Mouse (Mus musculus): Measurements from ENCODE around the gene Mpv17l. TPM values are rescaled to one million over a fixed set of nuclear protein-coding genes. Genes with fewer than 3 reads are reported as not detected.

Gene Mpv17l
- total RNA-seq, 1 experiment = 8.4 TPM

DNA sequence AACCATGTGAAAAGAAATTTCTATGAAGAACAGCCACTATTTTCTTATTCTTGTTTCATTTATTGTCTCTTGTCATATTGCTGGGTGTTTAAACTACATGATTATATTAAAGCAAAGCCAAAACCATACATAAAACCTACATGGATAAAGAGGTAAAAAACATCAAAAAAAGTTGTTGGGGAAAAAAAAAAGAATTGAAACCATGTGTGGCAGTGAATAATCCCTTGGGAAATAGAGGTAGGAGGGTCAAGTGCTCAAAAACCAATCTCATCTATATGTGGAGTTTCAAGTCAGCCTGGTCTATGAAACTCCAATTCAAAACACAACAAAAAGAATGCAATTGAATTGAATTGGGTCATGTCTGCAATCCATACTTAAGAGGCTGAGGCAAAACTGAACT, 10.1 kb upstream of the Mpv17l start:
- no peak overlapping the region for H3K27ac ChIP-seq (ENCODE audit: insufficient read depth, low read depth, low read length, poor library complexity, severe bottlenecking)
- H3K4me3 ChIP-seq (ENCODE audit: insufficient read depth in 1 of 2, low read depth in 1 of 2, low read length in 2 of 2, poor library complexity in 1 of 2, severe bottlenecking in 1 of 2) = no peak overlapping the region
- no peaks in the 10 kb centered on the region for H3K36me3 ChIP-seq (ENCODE audit: control insufficient read depth, insufficient read depth, low read length, poor library complexity, severe bottlenecking)
- H3K9me3 ChIP-seq (ENCODE audit: control insufficient read depth, insufficient read depth, low read depth, low read length) = no peaks in the 10 kb centered on the region
- no peak for TF ChIP-seq CHD2 (IDR thresholded peaks at IDR 0.05; ENCODE audit: low read depth, low read length)
- TF ChIP-seq MAFK (IDR thresholded peaks at IDR 0.05; ENCODE audit: insufficient read depth, low read depth, low read length) = no peak
- no peak overlapping the region for H3K9ac ChIP-seq (ENCODE audit: insufficient read depth, low read depth, low read length, poor library complexity, severe bottlenecking)
- DNase-seq (ENCODE audit: low read depth, low spot score) = no peak
- no peaks in the 10 kb centered on the region for H3K4me1 ChIP-seq (ENCODE audit: control insufficient read depth in 2 of 2, insufficient read depth in 2 of 2, low read length in 2 of 2, poor library complexity in 1 of 2)
- in situ Hi-C loops (cut with MboI; ENCODE audit: low sequenced_read_pairs in 2 of 2, unreplicated experiment in 2 of 2) = no loop called here

DNA sequence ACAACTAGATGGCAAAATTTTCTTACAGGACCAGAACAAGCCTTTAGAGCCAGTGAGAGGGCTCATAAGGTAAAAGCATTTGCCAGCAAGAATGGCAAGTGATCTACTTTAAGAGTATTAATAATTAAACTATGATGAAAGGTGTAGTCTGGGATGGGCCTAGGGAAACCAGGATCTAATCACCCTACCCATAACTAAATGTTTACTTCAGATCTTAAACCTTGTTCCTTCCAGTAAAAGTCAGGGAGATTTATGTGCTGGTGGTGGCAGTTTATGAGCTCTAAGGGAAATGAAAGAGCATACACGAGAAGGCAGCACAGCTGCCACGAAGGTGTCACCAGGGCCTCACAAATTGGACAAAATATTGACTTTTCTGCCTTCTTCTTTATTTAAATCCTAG, 8.9 kb upstream of the Mpv17l start:
- TF ChIP-seq HCFC1 (IDR thresholded peaks at IDR 0.05; ENCODE audit: borderline replicate concordance, insufficient read depth, low read length) (no peak), ZC3H11A (IDR thresholded peaks at IDR 0.05; ENCODE audit: borderline replicate concordance, low read depth, low read length) (no peak), ZNF384 (IDR thresholded peaks at IDR 0.05; ENCODE audit: low read depth, low read length) (no peak), MAFK (IDR thresholded peaks at IDR 0.05; ENCODE audit: insufficient read depth, low read depth, low read length) (no peak), CHD2 (IDR thresholded peaks at IDR 0.05; ENCODE audit: low read depth, low read length) (no peak)
- Histone ChIP-seq H3K4me1 (ENCODE audit: control insufficient read depth in 2 of 2, insufficient read depth in 2 of 2, low read length in 2 of 2, poor library complexity in 1 of 2) (no peaks in the 10 kb centered on the region), H3K9me3 (ENCODE audit: control insufficient read depth, insufficient read depth, low read depth, low read length) (no peaks in the 10 kb centered on the region), H3K9ac (ENCODE audit: insufficient read depth, low read depth, low read length, poor library complexity, severe bottlenecking) (no peak overlapping the region), H3K27ac (ENCODE audit: insufficient read depth, low read depth, low read length, poor library complexity, severe bottlenecking) (no peak overlapping the region), H3K36me3 (ENCODE audit: control insufficient read depth, insufficient read depth, low read length, poor library complexity, severe bottlenecking) (no peaks in the 10 kb centered on the region), H3K4me3 (ENCODE audit: insufficient read depth in 1 of 2, low read depth in 1 of 2, low read length in 2 of 2, poor library complexity in 1 of 2, severe bottlenecking in 1 of 2) (no peak overlapping the region)
- DNase-seq (ENCODE audit: low read depth, low spot score) = no peak
- in situ Hi-C loops (cut with MboI; ENCODE audit: low sequenced_read_pairs in 2 of 2, unreplicated experiment in 2 of 2) = no loop called here

DNA sequence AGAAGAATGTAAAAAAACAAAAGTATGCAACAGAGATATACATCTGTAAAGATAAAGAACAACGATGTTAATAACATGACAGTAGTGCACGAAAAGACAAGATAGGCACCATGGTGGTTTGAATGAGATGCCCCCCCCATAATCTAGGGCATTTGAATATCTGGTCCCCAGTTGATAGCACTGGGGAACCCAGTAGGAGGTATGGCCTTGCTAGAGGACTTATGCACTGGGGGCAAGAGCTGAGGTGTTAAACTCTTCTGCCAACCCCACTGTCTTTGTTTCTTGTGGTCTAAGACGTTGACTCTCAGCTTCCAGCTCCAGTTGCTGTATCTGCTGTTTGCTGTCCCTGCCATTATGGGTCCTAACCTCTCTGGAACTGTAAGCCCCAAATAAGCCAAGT, 7.2 kb upstream of the Mpv17l start:
- Histone ChIP-seq H3K4me3 (ENCODE audit: insufficient read depth in 1 of 2, low read depth in 1 of 2, low read length in 2 of 2, poor library complexity in 1 of 2, severe bottlenecking in 1 of 2) (no peak overlapping the region), H3K9me3 (ENCODE audit: control insufficient read depth, insufficient read depth, low read depth, low read length) (no peaks in the 10 kb centered on the region), H3K36me3 (ENCODE audit: control insufficient read depth, insufficient read depth, low read length, poor library complexity, severe bottlenecking) (no peaks in the 10 kb centered on the region), H3K9ac (ENCODE audit: insufficient read depth, low read depth, low read length, poor library complexity, severe bottlenecking) (no peak overlapping the region), H3K4me1 (ENCODE audit: control insufficient read depth in 2 of 2, insufficient read depth in 2 of 2, low read length in 2 of 2, poor library complexity in 1 of 2) (no peaks in the 10 kb centered on the region), H3K27ac (ENCODE audit: insufficient read depth, low read depth, low read length, poor library complexity, severe bottlenecking) (no peak overlapping the region)
- in situ Hi-C loops (cut with MboI; ENCODE audit: low sequenced_read_pairs in 2 of 2, unreplicated experiment in 2 of 2) = no loop called here
- no peak for TF ChIP-seq MAFK (IDR thresholded peaks at IDR 0.05; ENCODE audit: insufficient read depth, low read depth, low read length)
- TF ChIP-seq CHD2 (IDR thresholded peaks at IDR 0.05; ENCODE audit: low read depth, low read length) = no peak
- no peak for TF ChIP-seq ZNF384 (IDR thresholded peaks at IDR 0.05; ENCODE audit: low read depth, low read length)
- TF ChIP-seq HCFC1 (IDR thresholded peaks at IDR 0.05; ENCODE audit: borderline replicate concordance, insufficient read depth, low read length) = no peak
- TF ChIP-seq ZC3H11A (IDR thresholded peaks at IDR 0.05; ENCODE audit: borderline replicate concordance, low read depth, low read length) = no peak
- no peak for DNase-seq (ENCODE audit: low read depth, low spot score)

DNA sequence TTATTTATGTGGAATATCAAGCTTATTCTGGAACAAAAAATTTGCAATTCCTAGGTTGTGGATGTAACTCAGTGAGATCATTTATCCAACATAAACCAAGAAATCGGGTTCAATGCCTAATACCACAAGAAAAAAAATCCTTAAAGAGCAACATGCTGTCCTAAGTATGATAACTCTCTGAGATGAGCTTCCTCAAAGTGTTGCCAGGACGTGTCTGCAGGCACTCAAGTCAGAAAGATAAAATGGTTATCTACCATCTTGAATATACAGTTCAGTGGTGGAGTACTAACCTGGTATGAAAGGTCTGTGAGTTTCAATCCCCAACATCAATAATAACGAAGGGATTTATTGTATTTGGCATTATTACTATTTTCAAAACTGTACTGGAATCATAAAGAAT, 6.6 kb upstream of the Mpv17l start:
- H3K9me3 ChIP-seq (ENCODE audit: control insufficient read depth, insufficient read depth, low read depth, low read length) = no peaks in the 10 kb centered on the region
- H3K27ac ChIP-seq (ENCODE audit: insufficient read depth, low read depth, low read length, poor library complexity, severe bottlenecking) = no peak overlapping the region
- TF ChIP-seq CHD2 (IDR thresholded peaks at IDR 0.05; ENCODE audit: low read depth, low read length) (no peak), ZNF384 (IDR thresholded peaks at IDR 0.05; ENCODE audit: low read depth, low read length) (no peak), MAFK (IDR thresholded peaks at IDR 0.05; ENCODE audit: insufficient read depth, low read depth, low read length) (no peak), HCFC1 (IDR thresholded peaks at IDR 0.05; ENCODE audit: borderline replicate concordance, insufficient read depth, low read length) (no peak), ZC3H11A (IDR thresholded peaks at IDR 0.05; ENCODE audit: borderline replicate concordance, low read depth, low read length) (no peak)
- no peak for DNase-seq (ENCODE audit: low read depth, low spot score)
- H3K4me1 ChIP-seq (ENCODE audit: control insufficient read depth in 2 of 2, insufficient read depth in 2 of 2, low read length in 2 of 2, poor library complexity in 1 of 2) = no peaks in the 10 kb centered on the region; a peak in 1 of 4 replicates
- no peak overlapping the region for H3K9ac ChIP-seq (ENCODE audit: insufficient read depth, low read depth, low read length, poor library complexity, severe bottlenecking)
- no peak overlapping the region for H3K4me3 ChIP-seq (ENCODE audit: insufficient read depth in 1 of 2, low read depth in 1 of 2, low read length in 2 of 2, poor library complexity in 1 of 2, severe bottlenecking in 1 of 2)
- in situ Hi-C loops (cut with MboI; ENCODE audit: low sequenced_read_pairs in 2 of 2, unreplicated experiment in 2 of 2) = no loop called here
- no peaks in the 10 kb centered on the region for H3K36me3 ChIP-seq (ENCODE audit: control insufficient read depth, insufficient read depth, low read length, poor library complexity, severe bottlenecking)

DNA sequence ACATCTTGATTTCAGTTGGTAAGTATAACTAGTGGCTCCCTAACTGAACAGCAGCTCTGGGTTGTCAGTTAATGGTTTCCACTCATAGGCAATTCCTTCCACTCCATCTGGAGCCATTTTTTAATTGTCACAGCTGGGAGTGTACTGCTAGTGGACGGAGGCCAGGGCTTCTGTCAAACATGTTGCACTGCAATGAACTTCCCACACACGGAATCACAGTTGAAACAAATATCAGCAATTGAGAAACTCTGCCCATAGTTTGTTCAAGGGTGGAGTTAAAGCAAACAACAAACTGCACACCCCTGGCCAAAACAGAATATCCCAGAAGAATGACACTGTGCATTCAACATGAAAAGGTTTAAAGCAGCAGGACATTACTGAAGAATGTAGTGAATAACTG, 4.0 kb upstream of the Mpv17l start:
- in situ Hi-C loops (cut with MboI; ENCODE audit: low sequenced_read_pairs in 2 of 2, unreplicated experiment in 2 of 2) = no loop called here

More for the DNA sequence above, 4.0 kb upstream of the Mpv17l start:
- DNase-seq (ENCODE audit: low read depth, low spot score) = no peak
- no peaks in the 10 kb centered on the region for H3K36me3 ChIP-seq (ENCODE audit: control insufficient read depth, insufficient read depth, low read length, poor library complexity, severe bottlenecking)
- H3K27ac ChIP-seq (ENCODE audit: insufficient read depth, low read depth, low read length, poor library complexity, severe bottlenecking) = no peak overlapping the region
- H3K9me3 ChIP-seq (ENCODE audit: control insufficient read depth, insufficient read depth, low read depth, low read length) = no peaks in the 10 kb centered on the region
- no peak for TF ChIP-seq ZC3H11A (IDR thresholded peaks at IDR 0.05; ENCODE audit: borderline replicate concordance, low read depth, low read length)
- TF ChIP-seq HCFC1 (IDR thresholded peaks at IDR 0.05; ENCODE audit: borderline replicate concordance, insufficient read depth, low read length) = no peak
- TF ChIP-seq CHD2 (IDR thresholded peaks at IDR 0.05; ENCODE audit: low read depth, low read length) = no peak
- no peak for TF ChIP-seq ZNF384 (IDR thresholded peaks at IDR 0.05; ENCODE audit: low read depth, low read length)
- no peak for TF ChIP-seq MAFK (IDR thresholded peaks at IDR 0.05; ENCODE audit: insufficient read depth, low read depth, low read length)
- H3K4me1 ChIP-seq (ENCODE audit: control insufficient read depth in 2 of 2, insufficient read depth in 2 of 2, low read length in 2 of 2, poor library complexity in 1 of 2) = no peaks in the 10 kb centered on the region; a peak in 1 of 4 replicates
- H3K4me3 ChIP-seq (ENCODE audit: insufficient read depth in 1 of 2, low read depth in 1 of 2, low read length in 2 of 2, poor library complexity in 1 of 2, severe bottlenecking in 1 of 2) = no peak overlapping the region
- no peak overlapping the region for H3K9ac ChIP-seq (ENCODE audit: insufficient read depth, low read depth, low read length, poor library complexity, severe bottlenecking)
